Comparison of ENCODE assay signal across 8 mouse cellular contexts in genomic region chr4:120825100-120825553, GRCm38 (mm10). TPM values are rescaled to one million over a fixed set of nuclear protein-coding genes. Genes with fewer than 3 reads are reported as not detected.
DNase-seq lines count a peak whose midpoint lies in the region; ATAC-seq lines count a peak whose summit lies in the region.

No protein-coding gene starts in this region.

- under 1% methylated on average over 49 of the region's 53 CpGs for WGBS in hindbrain, embryonic 12.5 days

- ATAC-seq in hindbrain, embryonic 12.5 days (ENCODE audit: low FRiP score): peak; percentile 96

- H3K27ac ChIP-seq in hindbrain, embryonic 12.5 days: peak overlapping the region; percentile 100

- H3K9ac ChIP-seq in hindbrain, embryonic 12.5 days: peak overlapping the region; percentile 99

- peak overlapping the region; percentile 85 for H3K4me3 ChIP-seq in hindbrain, embryonic 12.5 days

- no peaks in the 10 kb centered on the region for H3K36me3 ChIP-seq in hindbrain, embryonic 12.5 days

- DNase-seq in NIH3T3 (ENCODE audit: low read depth): peak; percentile 98
- peak; percentile 99 to 100 for DNase-seq in cerebellum, postnatal 10 days
- peak; percentile 93 to 95 for DNase-seq in frontal cortex, postnatal 10 days (ENCODE audit: low spot score in 2 of 2)
- DNase-seq in layer of hippocampus, postnatal 25 days (ENCODE audit: extremely low spot score in 1 of 2, low spot score in 1 of 2): peak; percentile 86 to 92
- peak; percentile 96 for DNase-seq in lung, postnatal 14 days
- peak; percentile 97 for DNase-seq in ovary, postnatal 36 days (ENCODE audit: low spot score)
- DNase-seq in thymus, postnatal 14 days: peak; percentile 95

- H3K27me3 ChIP-seq in hindbrain, embryonic 12.5 days: no peaks in the 10 kb centered on the region

- H3K4me2 ChIP-seq in hindbrain, embryonic 12.5 days (replicated peaks): peak overlapping the region; percentile 76

- H3K4me1 ChIP-seq in hindbrain, embryonic 12.5 days: peaks cover 15% of the 10 kb centered on the region

- H3K9me3 ChIP-seq in hindbrain, embryonic 12.5 days (replicated peaks): no peaks in the 10 kb centered on the region

RNA-seq across cellular contexts. Expression of gene Nfyc, which starts 6.2 kb away (rescaled TPM):
- polyA plus RNA-seq in hindbrain, embryonic 12.5 days (2016; fragmentation: Nextera tagmentation; extraction: Ambion mirVana): 101 and 104 TPM in 2 replicates
- 10 to 100 TPM; 48.7 to 49.1 TPM for total RNA-seq in layer of hippocampus, postnatal 25 days (2021)

RNA-seq across cellular contexts. Expression of gene Rims3, which starts 29.5 kb away (rescaled TPM):
- 8.5 and 9.2 TPM in 2 replicates for polyA plus RNA-seq in hindbrain, embryonic 12.5 days (2016; fragmentation: Nextera tagmentation; extraction: Ambion mirVana)
- 10 to 100 TPM; 24.2 to 30.6 TPM for total RNA-seq in layer of hippocampus, postnatal 25 days (2021)

Comparison
In these comparisons a context has a peak if more than half of its experiments do, and no peak if none do; other contexts are left out.
1. Peak in every context shown above with its lines: DNase-seq, ATAC-seq, H3K4me3 ChIP-seq and H3K27ac ChIP-seq.